Mouse (Mus musculus) effector memory CD4-positive, alpha-beta T cell, adult 7 months (primary cell): ENCODE measurements around the gene Gm20777. TPM values are rescaled to one million over a fixed set of nuclear protein-coding genes. Genes with fewer than 3 reads are reported as not detected.

Source experiments
- polyA plus RNA-seq: library from polyadenylated mRNA; unstranded; fragments of 100-300 nt; shearing (Covaris generic); gene quantifications from one replicate; pipeline ENCODE4 v1.2.1, GENCODE M21; 2017

The Gm20777 gene
- polyA plus RNA-seq: not detected

DNA sequence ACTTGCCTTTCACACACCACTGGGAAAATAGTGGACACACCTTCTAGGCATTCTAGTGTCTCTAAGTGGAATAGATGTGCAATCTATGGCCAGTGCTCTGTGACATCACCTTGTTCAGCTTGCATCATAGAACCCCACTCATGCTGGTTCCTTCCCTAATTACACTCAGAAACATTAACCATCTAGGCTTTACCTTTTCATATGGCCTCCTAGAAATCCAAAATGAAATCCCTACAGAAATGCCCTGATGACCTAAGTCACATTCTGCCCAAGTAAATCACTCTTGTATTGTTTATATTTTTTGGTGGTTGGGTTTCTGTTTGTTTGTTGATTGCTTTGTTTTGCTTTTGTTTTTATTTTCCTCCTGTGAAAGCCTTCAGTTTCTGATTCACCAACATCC is at the start of gene Gm20777:
Gm20777 (minus strand) TSS at position 101 of the 400 bp plus-strand sequence.

Other genes with a start within 250 kb of the Gm20777 start
- not detected for gene Gm20737, start 216.4 kb downstream of the Gm20777 start, polyA plus RNA-seq
- not detected for gene Gm21775, start 199.0 kb downstream of the Gm20777 start, polyA plus RNA-seq
- not detected for gene Gm21900, start 136.1 kb downstream of the Gm20777 start, polyA plus RNA-seq